Mouse (Mus musculus): ENCODE measurements at regions not wholly inside any gene's neighbourhood (a gene's known extent, or its start where the extent isn't known, plus 50 kb on each side); places are given as distances from the start of the nearest gene placed in this dataset.

DNA sequence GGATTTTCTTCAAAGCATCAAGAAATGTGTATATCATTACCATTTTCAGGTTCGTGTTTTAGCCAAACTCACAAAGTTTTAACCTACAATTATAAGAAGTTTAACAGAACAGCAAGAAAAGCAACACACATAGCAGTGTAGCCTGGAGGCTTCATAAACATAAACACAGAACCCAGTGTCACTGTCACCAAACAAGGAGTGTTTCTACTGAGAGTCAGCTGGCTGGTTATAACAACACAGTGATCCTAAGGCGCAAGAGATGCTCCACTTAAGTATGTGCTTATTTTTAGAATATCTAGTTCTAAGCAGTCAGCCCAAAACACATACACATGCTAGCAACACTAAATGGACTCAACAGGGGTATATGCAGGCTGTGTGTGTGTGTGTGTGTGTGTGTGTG is 903.9 kb downstream of the Kcnt2 start:
- Histone ChIP-seq H3K27me3 (ENCODE audit: control insufficient read depth, insufficient read depth, low read length) (no peaks in the 10 kb centered on the region), H3K4me1 (ENCODE audit: control insufficient read depth, insufficient read depth, low read length) (no peaks in the 10 kb centered on the region), H3K27ac (ENCODE audit: control insufficient read depth, insufficient read depth, low read depth, low read length) (no peak overlapping the region), H3K4me3 (ENCODE audit: control insufficient read depth, low read depth, low read length) (no peak overlapping the region), H3K36me3 (ENCODE audit: control insufficient read depth, insufficient read depth, low read length) (no peaks in the 10 kb centered on the region)
- TF ChIP-seq POLR2A (IDR thresholded peaks at IDR 0.05; ENCODE audit: control insufficient read depth, low read depth, low read length) (no peak), CTCF (IDR thresholded peaks at IDR 0.05; ENCODE audit: control insufficient read depth, insufficient read depth, insufficient replicate concordance, low read depth, low read length) (no peak)

DNA sequence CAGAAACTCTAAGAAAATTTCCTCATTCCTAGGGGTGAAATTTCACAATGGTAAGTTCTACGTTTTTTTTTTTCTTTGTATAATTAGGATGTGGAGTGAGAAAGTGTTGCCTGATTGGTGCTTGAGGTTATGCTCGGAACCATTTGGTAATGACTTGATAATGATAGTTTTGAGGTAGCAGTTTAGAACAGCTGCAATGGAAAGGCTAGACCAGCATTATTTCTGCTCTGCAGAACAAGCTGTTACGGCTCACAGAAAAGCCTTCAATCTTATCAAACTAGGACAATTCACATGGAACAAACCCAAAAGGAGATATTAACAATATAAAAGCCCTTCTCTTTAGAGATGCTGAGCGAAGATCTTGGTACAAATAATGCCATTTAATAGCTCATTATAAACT is 908.6 kb downstream of the Kcnt2 start:
- H3K4me3 ChIP-seq (ENCODE audit: control insufficient read depth, low read depth, low read length), result no peak overlapping the region
- no peak for TF ChIP-seq POLR2A (IDR thresholded peaks at IDR 0.05; ENCODE audit: control insufficient read depth, low read depth, low read length)
- TF ChIP-seq CTCF (IDR thresholded peaks at IDR 0.05; ENCODE audit: control insufficient read depth, insufficient read depth, insufficient replicate concordance, low read depth, low read length), result no peak
- H3K36me3 ChIP-seq (ENCODE audit: control insufficient read depth, insufficient read depth, low read length), result no peaks in the 10 kb centered on the region
- no peak overlapping the region for H3K27ac ChIP-seq (ENCODE audit: control insufficient read depth, insufficient read depth, low read depth, low read length)
- H3K27me3 ChIP-seq (ENCODE audit: control insufficient read depth, insufficient read depth, low read length), result no peaks in the 10 kb centered on the region
- no peaks in the 10 kb centered on the region for H3K4me1 ChIP-seq (ENCODE audit: control insufficient read depth, insufficient read depth, low read length)

DNA sequence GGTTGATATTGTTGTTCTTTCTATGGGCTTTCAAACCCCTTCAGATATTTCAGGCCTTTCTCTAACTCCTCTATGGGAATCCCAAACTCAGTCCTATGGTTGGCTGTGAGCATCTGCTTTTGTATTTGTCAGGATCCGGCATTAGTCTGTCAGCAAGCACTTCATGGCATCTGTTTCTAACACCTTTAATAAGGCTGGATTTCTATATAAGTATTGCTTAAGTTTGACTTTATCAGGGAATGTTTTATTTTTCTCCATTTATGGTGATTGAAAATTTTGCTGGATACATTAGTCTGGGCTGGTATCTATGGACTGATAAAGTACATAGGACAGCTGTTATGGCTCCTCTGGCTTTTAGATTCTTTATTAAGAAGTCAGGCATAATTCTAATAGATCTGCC is 915.8 kb downstream of the Kcnt2 start:
- Histone ChIP-seq H3K27me3 (ENCODE audit: control insufficient read depth, insufficient read depth, low read length) (no peaks in the 10 kb centered on the region), H3K4me3 (ENCODE audit: control insufficient read depth, low read depth, low read length) (no peak overlapping the region), H3K27ac (ENCODE audit: control insufficient read depth, insufficient read depth, low read depth, low read length) (no peak overlapping the region), H3K36me3 (ENCODE audit: control insufficient read depth, insufficient read depth, low read length) (no peaks in the 10 kb centered on the region), H3K4me1 (ENCODE audit: control insufficient read depth, insufficient read depth, low read length) (no peaks in the 10 kb centered on the region)
- TF ChIP-seq CTCF (IDR thresholded peaks at IDR 0.05; ENCODE audit: control insufficient read depth, insufficient read depth, insufficient replicate concordance, low read depth, low read length) (no peak), POLR2A (IDR thresholded peaks at IDR 0.05; ENCODE audit: control insufficient read depth, low read depth, low read length) (no peak)

All from testis, adult 2 months (tissue).